In genomic region chr8:120093103-120093502, GRCm38 (mm10) we compare ENCODE assay signal across 21 mouse cellular contexts. TPM values are rescaled to one million over a fixed set of nuclear protein-coding genes. Genes with fewer than 3 reads are reported as not detected.
DNase-seq lines count a peak whose midpoint lies in the region; ATAC-seq and TF ChIP-seq lines count a peak whose summit lies in the region.
"Had no signal": no experiment of that assay in that cellular context is flagged by ENCODE, and none has a peak within 500 bp of the region (broad histone marks: within the 10 kb centered on the region; RNA-seq: fewer than 3 reads in every experiment).

No protein-coding gene starts in this region.

- H3K4me2 ChIP-seq in intestine, postnatal 0 days (replicated peaks; ENCODE audit: low read depth) = no peak overlapping the region
- H3K4me2 ChIP-seq in intestine, embryonic 15.5 days (replicated peaks) = no peak overlapping the region
- H3K4me2 ChIP-seq in liver, postnatal 0 days (ENCODE audit: low read depth, low read length) = no peak overlapping the region
- no peak overlapping the region for H3K4me2 ChIP-seq in liver, embryonic 11.5 days
- H3K4me2 ChIP-seq in midbrain, embryonic 11.5 days = no peak overlapping the region
- no peak overlapping the region for H3K4me2 ChIP-seq in midbrain, embryonic 15.5 days

- TF ChIP-seq POLR2A in liver, adult 2 months (IDR thresholded peaks at IDR 0.05; ENCODE audit: extremely low read depth, insufficient read depth, low read length) = no peak

- peak; percentile 32 for ATAC-seq in intestine, postnatal 0 days
- no peak for ATAC-seq in intestine, embryonic 15.5 days
- ATAC-seq in liver, postnatal 0 days = peak; percentile 65
- no peak for ATAC-seq in liver, embryonic 11.5 days (replicated peaks; ENCODE audit: low FRiP score)
- ATAC-seq in midbrain, embryonic 11.5 days (ENCODE audit: low FRiP score) = no peak
- no peak for ATAC-seq in midbrain, embryonic 15.5 days (replicated peaks)
- ATAC-seq: activated CD4-positive, CD25-positive, alpha-beta regulatory T cell, adult 4 months; CD4-positive, CD25-positive, alpha-beta regulatory T cell, adult 4 months; Patski had no signal

- 70% methylated on average over 3 of the region's 3 CpGs for WGBS in intestine, postnatal 0 days
- WGBS in intestine, embryonic 15.5 days = 88% methylated on average over 3 of the region's 3 CpGs
- WGBS in liver, adult 2 months = 56% methylated on average over 3 of the region's 3 CpGs
- WGBS in liver, postnatal 0 days (ENCODE audit: insufficient replicate concordance) = 87% methylated on average over 3 of the region's 3 CpGs
- 88% methylated on average over 3 of the region's 3 CpGs for WGBS in liver, embryonic 11.5 days
- WGBS in midbrain, embryonic 11.5 days = 90% methylated on average over 3 of the region's 3 CpGs
- 91% methylated on average over 3 of the region's 3 CpGs for WGBS in midbrain, embryonic 15.5 days

- no peak for TF ChIP-seq EP300 in liver, postnatal 0 days (IDR thresholded peaks at IDR 0.05; ENCODE audit: low read depth)

- peak; percentile 59 for DNase-seq in liver, adult 2 months (ENCODE audit: extremely low read depth, low read depth, low spot score)
- DNase-seq in liver = no peak
- DNase-seq in liver, postnatal 0 days = no peak
- DNase-seq in liver, embryonic 11.5 days (ENCODE audit: low spot score) = no peak
- peak; percentile 69 for DNase-seq in midbrain, embryonic 11.5 days (ENCODE audit: low spot score, missing footprints)
- DNase-seq: adrenal gland, adult 2 months; adrenal gland, adult 8-10 months; adrenal gland, postnatal 10 days; adrenal gland, postnatal 14 days; adrenal gland, postnatal 25 days; adrenal gland, postnatal 36 days; B cell, adult 2 months; cerebellum, adult 11 months; cerebellum, adult 11-12 months had no signal

- H3K9ac ChIP-seq in intestine, postnatal 0 days (ENCODE audit: low read depth, low read length) = no peak overlapping the region
- H3K9ac ChIP-seq in intestine, embryonic 15.5 days = no peak overlapping the region
- H3K9ac ChIP-seq in liver, adult 2 months (ENCODE audit: low read depth, low read length) = no peak overlapping the region
- H3K9ac ChIP-seq in liver, postnatal 0 days (replicated peaks) = no peak overlapping the region
- no peak overlapping the region for H3K9ac ChIP-seq in liver, embryonic 11.5 days (ENCODE audit: low read depth, low read length)
- H3K9ac ChIP-seq in midbrain, embryonic 11.5 days (ENCODE audit: low read length) = no peak overlapping the region
- H3K9ac ChIP-seq in midbrain, embryonic 15.5 days = no peak overlapping the region

- H3K79me2 ChIP-seq in liver, adult 2 months (ENCODE audit: control insufficient read depth, insufficient read depth, low read length) = peaks cover 26% of the 10 kb centered on the region

- H3K27me3 ChIP-seq in intestine, postnatal 0 days (replicated peaks; ENCODE audit: control insufficient read depth, insufficient read depth, low read length) = no peaks in the 10 kb centered on the region
- no peaks in the 10 kb centered on the region for H3K27me3 ChIP-seq in intestine, embryonic 15.5 days (replicated peaks)
- no peaks in the 10 kb centered on the region for H3K27me3 ChIP-seq in liver, adult 2 months (ENCODE audit: control insufficient read depth, insufficient read depth, low read length)
- H3K27me3 ChIP-seq in liver, postnatal 0 days (ENCODE audit: insufficient read depth, low read length) = no peaks in the 10 kb centered on the region
- no peaks in the 10 kb centered on the region for H3K27me3 ChIP-seq in liver, embryonic 11.5 days (replicated peaks; ENCODE audit: control insufficient read depth, insufficient read depth, low read length)
- no peaks in the 10 kb centered on the region; the same call in 1 of the 2 replicates for H3K27me3 ChIP-seq in midbrain, embryonic 11.5 days (ENCODE audit: control insufficient read depth, insufficient read depth, low read length)
- no peaks in the 10 kb centered on the region for H3K27me3 ChIP-seq in midbrain, embryonic 15.5 days (replicated peaks)
- H3K27me3 ChIP-seq: CH12.LX, Patski had no signal

- H3K9me3 ChIP-seq in intestine, postnatal 0 days (ENCODE audit: control insufficient read depth) = no peaks in the 10 kb centered on the region
- no peaks in the 10 kb centered on the region for H3K9me3 ChIP-seq in intestine, embryonic 15.5 days
- no peaks in the 10 kb centered on the region for H3K9me3 ChIP-seq in liver, postnatal 0 days (ENCODE audit: low read length)
- no peaks in the 10 kb centered on the region for H3K9me3 ChIP-seq in liver, embryonic 11.5 days (ENCODE audit: control insufficient read depth, low read length)
- H3K9me3 ChIP-seq in midbrain, embryonic 11.5 days (ENCODE audit: control insufficient read depth, low read length) = no peaks in the 10 kb centered on the region
- no peaks in the 10 kb centered on the region for H3K9me3 ChIP-seq in midbrain, embryonic 15.5 days

- peaks cover 32% of the 10 kb centered on the region for H3K36me3 ChIP-seq in intestine, postnatal 0 days (ENCODE audit: control insufficient read depth, insufficient read depth)
- peaks cover 31% of the 10 kb centered on the region; the same call in 1 of the 2 replicates for H3K36me3 ChIP-seq in intestine, embryonic 15.5 days
- peaks cover 10% of the 10 kb centered on the region for H3K36me3 ChIP-seq in liver, adult 2 months (ENCODE audit: control insufficient read depth, insufficient read depth, low read length)
- peaks cover 35% of the 10 kb centered on the region for H3K36me3 ChIP-seq in liver, postnatal 0 days (replicated peaks; ENCODE audit: insufficient read depth, low read length)
- peaks cover 21% of the 10 kb centered on the region; the same call in 1 of the 2 replicates for H3K36me3 ChIP-seq in liver, embryonic 11.5 days (ENCODE audit: control insufficient read depth, insufficient read depth, low read length)
- peaks cover 12% of the 10 kb centered on the region; the same call in 1 of the 2 replicates for H3K36me3 ChIP-seq in midbrain, embryonic 11.5 days (ENCODE audit: control insufficient read depth, insufficient read depth, low read length)
- peaks cover 27% of the 10 kb centered on the region; the same call in 1 of the 2 replicates for H3K36me3 ChIP-seq in midbrain, embryonic 15.5 days (replicated peaks)

- H3K4me3 ChIP-seq in intestine, postnatal 0 days (ENCODE audit: low read depth, low read length) = no peak overlapping the region
- H3K4me3 ChIP-seq in intestine, embryonic 15.5 days (replicated peaks) = no peak overlapping the region
- no peak overlapping the region for H3K4me3 ChIP-seq in liver, adult 2 months (ENCODE audit: insufficient read depth, low read depth, low read length)
- H3K4me3 ChIP-seq in liver, postnatal 0 days (ENCODE audit: low read depth, low read length) = no peak overlapping the region
- H3K4me3 ChIP-seq in liver, embryonic 11.5 days (ENCODE audit: low read depth, low read length) = no peak overlapping the region
- no peak overlapping the region for H3K4me3 ChIP-seq in midbrain, embryonic 11.5 days (ENCODE audit: low read depth, low read length)
- no peak overlapping the region for H3K4me3 ChIP-seq in midbrain, embryonic 15.5 days

- 0 out of 2 replicates have a peak overlapping the region, but pooled peaks have one; percentile 5 for H3K27ac ChIP-seq in intestine, postnatal 0 days (ENCODE audit: low read depth, low read length)
- H3K27ac ChIP-seq in intestine, embryonic 15.5 days = no peak overlapping the region
- H3K27ac ChIP-seq in liver, adult 2 months (replicated peaks; ENCODE audit: insufficient read depth, low read depth, low read length) = no peak overlapping the region
- no peak overlapping the region for H3K27ac ChIP-seq in liver, postnatal 0 days (ENCODE audit: low read depth)
- no peak overlapping the region; the same call in 1 of the 2 replicates for H3K27ac ChIP-seq in liver, embryonic 11.5 days (ENCODE audit: low read depth, low read length)
- no peak overlapping the region for H3K27ac ChIP-seq in midbrain, embryonic 11.5 days (ENCODE audit: low read depth, low read length)
- no peak overlapping the region for H3K27ac ChIP-seq in midbrain, embryonic 15.5 days

- no peak for TF ChIP-seq CTCF in intestine, postnatal 0 days (IDR thresholded peaks at IDR 0.05; ENCODE audit: low read depth)
- no peak for TF ChIP-seq CTCF in liver, adult 2 months (IDR thresholded peaks at IDR 0.05; ENCODE audit: low read depth, low read length)
- no peak for TF ChIP-seq CTCF in liver, postnatal 0 days (IDR thresholded peaks at IDR 0.05; ENCODE audit: low read depth)

- peaks cover 9% of the 10 kb centered on the region for H3K4me1 ChIP-seq in intestine, postnatal 0 days (replicated peaks; ENCODE audit: control insufficient read depth, insufficient read depth, low read length)
- peaks cover 25% of the 10 kb centered on the region for H3K4me1 ChIP-seq in intestine, embryonic 15.5 days (replicated peaks)
- peaks cover 34% of the 10 kb centered on the region for H3K4me1 ChIP-seq in liver, adult 2 months (ENCODE audit: control insufficient read depth, insufficient read depth, low read length)
- peaks cover 3% of the 10 kb centered on the region; the same call in 1 of the 2 replicates for H3K4me1 ChIP-seq in liver, postnatal 0 days (ENCODE audit: insufficient read depth)
- H3K4me1 ChIP-seq in liver, embryonic 11.5 days (replicated peaks; ENCODE audit: control insufficient read depth, insufficient read depth, low read length) = no peaks in the 10 kb centered on the region
- H3K4me1 ChIP-seq in midbrain, embryonic 11.5 days (ENCODE audit: control insufficient read depth, insufficient read depth, low read length) = no peaks in the 10 kb centered on the region
- H3K4me1 ChIP-seq in midbrain, embryonic 15.5 days = no peaks in the 10 kb centered on the region

RNA-seq across cellular contexts. Expression of gene Zdhhc7, which starts 8.2 kb away (rescaled TPM):
- polyA plus RNA-seq in intestine, postnatal 0 days (2015; fragmentation: Nextera tagmentation; extraction: Ambion mirVana) = 39.4 and 44.9 TPM in 2 replicates
- polyA plus RNA-seq in intestine, embryonic 15.5 days (2015; fragmentation: Nextera tagmentation; extraction: Ambion mirVana) = 34.8 and 39.7 TPM in 2 replicates
- total RNA-seq in liver, adult 2 months (2014; rRNA removed) = 9.6 and 14.4 TPM in 2 replicates
- polyA plus RNA-seq in liver, adult 2 months (2012; rRNA removed) = 25.4 and 27.1 TPM in 2 replicates
- 9.9 and 10.8 TPM in 2 replicates for polyA plus RNA-seq in liver, postnatal 0 days (2015; fragmentation: Nextera tagmentation; extraction: Ambion mirVana)
- polyA plus RNA-seq in liver, embryonic 11.5 days (2014; fragmentation: Nextera tagmentation; extraction: Ambion mirVana) = 27.4 and 30.1 TPM in 2 replicates
- polyA plus RNA-seq in midbrain, embryonic 11.5 days (2014; fragmentation: Nextera tagmentation; extraction: Ambion mirVana) = 24.2 and 25.9 TPM in 2 replicates
- polyA plus RNA-seq in midbrain, embryonic 15.5 days (2015; fragmentation: Nextera tagmentation; extraction: Ambion mirVana) = 31.3 and 33.8 TPM in 2 replicates

RNA-seq across cellular contexts. Expression of gene 6430548M08Rik, which starts 20.8 kb away (rescaled TPM):
- 6.0 and 7.1 TPM in 2 replicates for polyA plus RNA-seq in intestine, postnatal 0 days (2015; fragmentation: Nextera tagmentation; extraction: Ambion mirVana)
- 4.7 and 5.8 TPM in 2 replicates for polyA plus RNA-seq in intestine, embryonic 15.5 days (2015; fragmentation: Nextera tagmentation; extraction: Ambion mirVana)
- 2.9 and 3.0 TPM in 2 replicates for total RNA-seq in liver, adult 2 months (2014; rRNA removed)
- polyA plus RNA-seq in liver, adult 2 months (2012; rRNA removed) = 2.0 and 2.4 TPM in 2 replicates
- polyA plus RNA-seq in liver, postnatal 0 days (2015; fragmentation: Nextera tagmentation; extraction: Ambion mirVana) = 4.9 and 5.1 TPM in 2 replicates
- polyA plus RNA-seq in liver, embryonic 11.5 days (2014; fragmentation: Nextera tagmentation; extraction: Ambion mirVana) = 2.1 TPM in 2 replicates
- polyA plus RNA-seq in midbrain, embryonic 11.5 days (2014; fragmentation: Nextera tagmentation; extraction: Ambion mirVana) = 12.4 and 13.5 TPM in 2 replicates
- 33.6 and 35.7 TPM in 2 replicates for polyA plus RNA-seq in midbrain, embryonic 15.5 days (2015; fragmentation: Nextera tagmentation; extraction: Ambion mirVana)
- polyA plus RNA-seq: activated CD4-positive, CD25-positive, alpha-beta regulatory T cell, adult 4 months had no signal

Comparison
In these comparisons a context has a peak if more than half of its experiments do, and no peak if none do; other contexts are left out.
1. ATAC-seq: peak in intestine, postnatal 0 days (single experiment) and liver, postnatal 0 days (single experiment); none in intestine, embryonic 15.5 days (single experiment), liver, embryonic 11.5 days (single experiment), midbrain, embryonic 11.5 days (single experiment) and midbrain, embryonic 15.5 days (single experiment).
2. DNase-seq: peak in liver, adult 2 months (single experiment) and midbrain, embryonic 11.5 days (single experiment); none in liver (single experiment), liver, postnatal 0 days (single experiment) and liver, embryonic 11.5 days (single experiment).